Mouse (Mus musculus) lung, embryonic 14.5 days (tissue): ENCODE measurements around the gene Ldlrad2. TPM values are rescaled to one million over a fixed set of nuclear protein-coding genes. Genes with fewer than 3 reads are reported as not detected.

Experiments used
- ATAC-seq: fragments of 200-750 bp; cut with Nextera tagmentation; 2 replicates; pipeline ENCODE4 v1.8.0; 2017; ENCODE audit warnings: mild to moderate bottlenecking, moderate TSS enrichment, moderate library complexity; ENCODE audit not compliant: insufficient read depth
- DNase-seq: peaks from one replicate; pipeline ENCODE4 v3.0.0-alpha.2; 2015
- H3K27ac ChIP-seq: fragments of 300-500 bp; sonication (generic); 2 replicates; pipeline ENCODE4 v1.5.1; 2014; ENCODE audit warnings: low read depth, mild to moderate bottlenecking, moderate library complexity
- H3K27me3 ChIP-seq: fragments of 300-500 bp; sonication (generic); 2 replicates; pipeline ENCODE4 v1.6.1; 2014; ENCODE audit warnings: low read length, control low read depth; ENCODE audit not compliant: insufficient read depth
- H3K36me3 ChIP-seq: fragments of 300-500 bp; sonication (generic); 2 replicates; pipeline ENCODE4 v1.6.1; 2014; ENCODE audit warnings: control low read depth; ENCODE audit not compliant: insufficient read depth
- H3K4me1 ChIP-seq: fragments of 300-500 bp; sonication (generic); 2 replicates; pipeline ENCODE4 v1.6.1; 2014; ENCODE audit warnings: antibody characterized with exemption, control low read depth; ENCODE audit not compliant: insufficient read depth
- H3K4me2 ChIP-seq: fragments of 300-500 bp; sonication (generic); 2 replicates; pipeline ENCODE4 v1.6.1; 2014; ENCODE audit warnings: mild to moderate bottlenecking
- H3K4me3 ChIP-seq: fragments of 300-500 bp; sonication (generic); 2 replicates; pipeline ENCODE4 v1.5.1; 2014; ENCODE audit warnings: low read depth, low read length
- H3K9ac ChIP-seq: fragments of 300-500 bp; sonication (generic); 2 replicates; pipeline ENCODE4 v1.6.1; 2014
- H3K9me3 ChIP-seq: fragments of 300-500 bp; sonication (generic); 2 replicates; pipeline ENCODE4 v1.6.1; 2016; ENCODE audit warnings: low read depth, low read length, control low read depth
- CTCF ChIP-seq: IDR thresholded peaks from 2 replicates; pipeline ENCODE4 v1.5.1; 2016; ENCODE audit warnings: antibody characterized with exemption, low read depth
- WGBS: fragments of 180-500 bp; shearing (Covaris S2); extraction: QIAGEN DNeasy Blood & Tissue Kit; methylation state at CpG from one replicate; pipeline ENCODE4 v1.1.7; 2014; 5-methylcytosine and 5-hydroxymethylcytosine counted together
- polyA plus RNA-seq: library from polyadenylated mRNA; unstranded; fragments of >200 nt; fragmentation: Nextera tagmentation; extraction: Ambion mirVana; gene quantifications from 2 replicates; pipeline ENCODE4 v1.2.1, GENCODE M21; 2014

The Ldlrad2 gene
- polyA plus RNA-seq = not detected in 2 replicates

- H3K27ac ChIP-seq = no peak within 1 kb of the TSS
- H3K9ac ChIP-seq = no peak within 1 kb of the TSS
- H3K36me3 ChIP-seq = peaks cover 25% of the 10 kb centered on the region
- DNase-seq (no peak), ATAC-seq (no peak)
- TF ChIP-seq CTCF = no peak
- H3K27me3 ChIP-seq = peaks cover 1% of the 10 kb centered on the region; the same call in 1 of the 2 replicates
- no peak within 1 kb of the TSS for H3K4me2 ChIP-seq
- no peak within 1 kb of the TSS for H3K4me3 ChIP-seq
- WGBS = 83% methylated on average over 10 of the region's 10 CpGs
- no peaks in the 10 kb centered on the region for H3K9me3 ChIP-seq
- no peaks in the 10 kb centered on the region for H3K4me1 ChIP-seq
These were observed at the start of gene Ldlrad2 for GRCm38 (mm10) chr4:137574469-137574868. TSS of gene Ldlrad2 (minus strand) at chr4:137574569.

GRCm38 (mm10) chr4:137622847-137623246 lies 48.5 kb upstream of the Ldlrad2 start:
- ATAC-seq (no peak), DNase-seq (no peak)
- H3K27ac ChIP-seq = no peak overlapping the region
- TF ChIP-seq CTCF = no peak
- no peak overlapping the region for H3K9ac ChIP-seq
- H3K9me3 ChIP-seq = no peaks in the 10 kb centered on the region
- WGBS = 92% methylated on average over 8 of the region's 8 CpGs
- H3K4me1 ChIP-seq = no peaks in the 10 kb centered on the region
- H3K4me3 ChIP-seq = no peak overlapping the region
- peaks cover 85% of the 10 kb centered on the region for H3K36me3 ChIP-seq
- no peaks in the 10 kb centered on the region for H3K27me3 ChIP-seq
- H3K4me2 ChIP-seq = no peak overlapping the region

- no peak for DNase-seq
- H3K4me2 ChIP-seq = no peak overlapping the region
- 59% methylated on average over 15 of the region's 15 CpGs for WGBS
- H3K4me1 ChIP-seq = no peaks in the 10 kb centered on the region
- H3K27ac ChIP-seq = no peak overlapping the region
- peaks cover 94% of the 10 kb centered on the region for H3K36me3 ChIP-seq
- TF ChIP-seq CTCF = no peak
- H3K4me3 ChIP-seq = no peak overlapping the region
- no peak for ATAC-seq
- no peak overlapping the region for H3K9ac ChIP-seq
- no peaks in the 10 kb centered on the region for H3K9me3 ChIP-seq
- no peaks in the 10 kb centered on the region for H3K27me3 ChIP-seq
These were observed 35.9 kb upstream of the Ldlrad2 start for GRCm38 (mm10) chr4:137610256-137610655.

GRCm38 (mm10) chr4:137609702-137610101 lies 35.3 kb upstream of the Ldlrad2 start:
- Histone ChIP-seq H3K4me2 (no peak overlapping the region), H3K36me3 (peaks cover 95% of the 10 kb centered on the region), H3K4me1 (no peaks in the 10 kb centered on the region), H3K27me3 (no peaks in the 10 kb centered on the region), H3K9me3 (no peaks in the 10 kb centered on the region), H3K27ac (no peak overlapping the region), H3K9ac (no peak overlapping the region), H3K4me3 (no peak overlapping the region)
- 73% methylated on average over 7 of the region's 7 CpGs for WGBS
- DNase-seq (no peak), ATAC-seq (no peak)
- no peak for TF ChIP-seq CTCF

- DNase-seq = peak; percentile 54
- Histone ChIP-seq H3K27ac (no peak overlapping the region), H3K4me3 (no peak overlapping the region), H3K9ac (no peak overlapping the region), H3K9me3 (no peaks in the 10 kb centered on the region), H3K4me2 (no peak overlapping the region), H3K4me1 (no peaks in the 10 kb centered on the region), H3K27me3 (no peaks in the 10 kb centered on the region), H3K36me3 (peaks cover 93% of the 10 kb centered on the region)
- TF ChIP-seq CTCF = no peak
- WGBS = 37% methylated on average over 7 of the region's 7 CpGs
- no peak; the same call in 1 of the 2 replicates for ATAC-seq
These were observed 34.9 kb upstream of the Ldlrad2 start for GRCm38 (mm10) chr4:137609281-137609680.

- H3K27ac ChIP-seq = no peak overlapping the region
- no peak for ATAC-seq
- no peak for DNase-seq
- WGBS = 93% methylated on average over 2 of the region's 2 CpGs
- no peaks in the 10 kb centered on the region for H3K4me1 ChIP-seq
- H3K36me3 ChIP-seq = peaks cover 71% of the 10 kb centered on the region
- no peaks in the 10 kb centered on the region for H3K9me3 ChIP-seq
- H3K9ac ChIP-seq = no peak overlapping the region
- no peak for TF ChIP-seq CTCF
- H3K27me3 ChIP-seq = no peaks in the 10 kb centered on the region
- H3K4me2 ChIP-seq = no peak overlapping the region
- no peak overlapping the region for H3K4me3 ChIP-seq
These were observed 32.7 kb upstream of the Ldlrad2 start for GRCm38 (mm10) chr4:137607023-137607422.

- no peak overlapping the region for H3K9ac ChIP-seq
- DNase-seq (no peak), ATAC-seq (no peak)
- no peak overlapping the region for H3K4me3 ChIP-seq
- H3K36me3 ChIP-seq = peaks cover 39% of the 10 kb centered on the region
- no peaks in the 10 kb centered on the region for H3K4me1 ChIP-seq
- H3K4me2 ChIP-seq = no peak overlapping the region
- WGBS = 73% methylated on average over 11 of the region's 11 CpGs
- H3K27ac ChIP-seq = no peak overlapping the region
- no peak for TF ChIP-seq CTCF
- H3K27me3 ChIP-seq = no peaks in the 10 kb centered on the region
- no peaks in the 10 kb centered on the region for H3K9me3 ChIP-seq
These were observed 29.2 kb upstream of the Ldlrad2 start for GRCm38 (mm10) chr4:137603449-137604171.
